Mouse (Mus musculus) gastrocnemius, adult 18-20 months (tissue): ENCODE measurements around the gene Lca5l. TPM values are rescaled to one million over a fixed set of nuclear protein-coding genes. Genes with fewer than 3 reads are reported as not detected.

ENCODE experiments used
- DNase-seq: peaks from one replicate; pipeline ENCODE4 v3.0.0; 2021; ENCODE audit warnings: low spot score
- long read RNA-seq, 2 experiments: library from polyadenylated mRNA; stranded (forward); transcript quantifications; one replicate each; pipeline ENCODE4 v2.0.0; 2021
- total RNA-seq, 2 experiments: library from RNA; stranded (reverse); gene quantifications; 2 replicates each; pipeline ENCODE4 v1.2.3; 2021

The Lca5l gene
- under 1 TPM; 0.55 to 0.73 TPM for total RNA-seq
- long read RNA-seq, experiment 1, partial matches to known transcripts, result 0 of 3 reads
- long read RNA-seq, experiment 1, other reads (novel, unspliced or antisense), result 3 of 3 reads
- long read RNA-seq, experiment 2, partial matches to known transcripts, result 0 of 5 reads
- long read RNA-seq, experiment 2, other reads (novel, unspliced or antisense), result 5 of 5 reads

GRCm38 (mm10) chr16:96191531-96192506 is at the start of gene Lca5l:
Gene Lca5l, minus strand, starts transcription at chr16:96192271.
- peak; percentile 99 for DNase-seq

GRCm38 (mm10) chr16:96235366-96235970 is 43.4 kb upstream of the Lca5l start, which contains the start of gene B3galt5:
Gene B3galt5, plus strand, starts transcription at chr16:96235801.
- DNase-seq, result no peak

GRCm38 (mm10) chr16:96233996-96234395 is 41.9 kb upstream of the Lca5l start:
- DNase-seq, result no peak

GRCm38 (mm10) chr16:96231974-96232373 is 39.9 kb upstream of the Lca5l start:
- DNase-seq, result no peak

GRCm38 (mm10) chr16:96231251-96231650 is 39.2 kb upstream of the Lca5l start:
- no peak for DNase-seq

GRCm38 (mm10) chr16:96230411-96230810 is 38.3 kb upstream of the Lca5l start:
- DNase-seq, result peak; percentile 76

GRCm38 (mm10) chr16:96229044-96229555 is 37.0 kb upstream of the Lca5l start:
- DNase-seq, result peak; percentile 41

GRCm38 (mm10) chr16:96228438-96228837 is 36.4 kb upstream of the Lca5l start:
- DNase-seq, result no peak

- no peak for DNase-seq
Observed at GRCm38 (mm10) chr16:96222452-96222851, 30.4 kb upstream of the Lca5l start.

GRCm38 (mm10) chr16:96221959-96222358 is 29.9 kb upstream of the Lca5l start:
- DNase-seq, result no peak

- peak; percentile 91 for DNase-seq
Observed at GRCm38 (mm10) chr16:96221491-96221890, 29.4 kb upstream of the Lca5l start.

GRCm38 (mm10) chr16:96213027-96213426 is 21.0 kb upstream of the Lca5l start:
- no peak for DNase-seq

- DNase-seq, result no peak
Observed at GRCm38 (mm10) chr16:96210856-96211255, 18.8 kb upstream of the Lca5l start.

GRCm38 (mm10) chr16:96209789-96210188 is 17.7 kb upstream of the Lca5l start:
- DNase-seq, result peak; percentile 59

GRCm38 (mm10) chr16:96201485-96202232 is 9.6 kb upstream of the Lca5l start:
- peak; percentile 75 for DNase-seq

- no peak for DNase-seq
Observed at GRCm38 (mm10) chr16:96200702-96201028, 8.6 kb upstream of the Lca5l start.

GRCm38 (mm10) chr16:96199913-96200701 is 8.0 kb upstream of the Lca5l start, which contains the start of gene Sh3bgr:
Gene Sh3bgr, plus strand, starts transcription at chr16:96200450.
- peak; percentile 91 for DNase-seq

- DNase-seq, result no peak
Observed at GRCm38 (mm10) chr16:96187619-96188018, 4.5 kb downstream of the Lca5l start.

GRCm38 (mm10) chr16:96179156-96179555 is 12.9 kb downstream of the Lca5l start:
- no peak for DNase-seq

- DNase-seq, result no peak
Observed at GRCm38 (mm10) chr16:96175399-96175798, 16.7 kb downstream of the Lca5l start.
